Mouse (Mus musculus) lung, postnatal 0 days (tissue): Measurements from ENCODE around the gene Mcu. TPM values are rescaled to one million over a fixed set of nuclear protein-coding genes. Genes with fewer than 3 reads are reported as not detected.

ENCODE experiments used
- ATAC-seq: fragments of 200-750 bp; cut with Nextera tagmentation; 2 replicates; pipeline ENCODE4 v1.8.0; 2017; ENCODE audit warnings: moderate library complexity
- DNase-seq: peaks from one replicate; pipeline ENCODE4 v3.0.0-alpha.2; 2016; ENCODE audit warnings: low spot score
- H3K27ac ChIP-seq: fragments of 300-500 bp; sonication (generic); 2 replicates; pipeline ENCODE4 v1.5.1; 2014; ENCODE audit warnings: antibody characterized with exemption, mild to moderate bottlenecking, low read length, mixed read lengths
- H3K27me3 ChIP-seq: fragments of 300-500 bp; sonication (generic); replicated peaks from 2 replicates; pipeline ENCODE4 v1.6.1; 2014; ENCODE audit warnings: low read length, mixed read lengths; ENCODE audit not compliant: insufficient read depth
- H3K36me3 ChIP-seq: fragments of 300-500 bp; sonication (generic); 2 replicates; pipeline ENCODE4 v1.6.1; 2014; ENCODE audit warnings: low read length, mixed read lengths; ENCODE audit not compliant: insufficient read depth
- H3K4me1 ChIP-seq: fragments of 300-500 bp; sonication (generic); 2 replicates; pipeline ENCODE4 v1.6.1; 2014; ENCODE audit warnings: antibody characterized with exemption, low read depth, low read length, mixed read lengths; ENCODE audit not compliant: insufficient read depth
- H3K4me2 ChIP-seq: fragments of 300-500 bp; sonication (generic); replicated peaks from 2 replicates; pipeline ENCODE4 v1.6.1; 2014; ENCODE audit warnings: low read depth, mild to moderate bottlenecking, low read length, moderate library complexity, mixed read lengths
- H3K4me3 ChIP-seq: fragments of 300-500 bp; sonication (generic); 2 replicates; pipeline ENCODE4 v1.5.1; 2014; ENCODE audit warnings: low read depth, low read length
- H3K9ac ChIP-seq: fragments of 300-500 bp; sonication (generic); replicated peaks from 2 replicates; pipeline ENCODE4 v1.6.1; 2014; ENCODE audit warnings: low read depth, mild to moderate bottlenecking
- H3K9me3 ChIP-seq: fragments of 300-500 bp; sonication (generic); 2 replicates; pipeline ENCODE4 v1.6.1; 2016; ENCODE audit warnings: low read length, mixed read lengths
- CTCF ChIP-seq: IDR thresholded peaks from 2 replicates; pipeline ENCODE4 v1.5.1; 2016; ENCODE audit warnings: antibody characterized with exemption, mild to moderate bottlenecking
- EP300 ChIP-seq: IDR thresholded peaks from 2 replicates; pipeline ENCODE4 v1.6.1; 2016; ENCODE audit warnings: antibody characterized with exemption, mild to moderate bottlenecking, control low read depth
- WGBS: fragments of 180-500 bp; shearing (Covaris S2); extraction: QIAGEN DNeasy Blood & Tissue Kit; methylation state at CpG from one replicate; pipeline ENCODE4 v1.1.7; 2014; 5-methylcytosine and 5-hydroxymethylcytosine counted together
- polyA plus RNA-seq: library from polyadenylated mRNA; unstranded; fragments of >200 nt; fragmentation: Nextera tagmentation; extraction: Ambion mirVana; gene quantifications from 2 replicates; pipeline ENCODE4 v1.2.1, GENCODE M21; 2015

The Mcu gene
- polyA plus RNA-seq, 1 experiment from 2014 or later, result 34.5 TPM

- ATAC-seq (no peak), DNase-seq (no peak)
- H3K27me3 ChIP-seq, result no peaks in the 10 kb centered on the region
- no peak overlapping the region for H3K4me3 ChIP-seq
- H3K4me2 ChIP-seq, result no peak overlapping the region
- no peak overlapping the region for H3K9ac ChIP-seq
- WGBS, result 65% methylated on average over 14 of the region's 14 CpGs
- H3K9me3 ChIP-seq, result no peaks in the 10 kb centered on the region
- TF ChIP-seq EP300, result no peak
- no peak for TF ChIP-seq CTCF
- no peaks in the 10 kb centered on the region for H3K36me3 ChIP-seq
- no peak overlapping the region for H3K27ac ChIP-seq
- no peaks in the 10 kb centered on the region for H3K4me1 ChIP-seq
Observed at GRCm38 (mm10) chr10:59602891-59603290, 13.6 kb downstream of the Mcu start.

- Histone ChIP-seq H3K9me3 (no peaks in the 10 kb centered on the region), H3K27me3 (no peaks in the 10 kb centered on the region), H3K4me2 (no peak overlapping the region), H3K9ac (no peak overlapping the region), H3K27ac (no peak overlapping the region), H3K4me3 (no peak overlapping the region), H3K36me3 (no peaks in the 10 kb centered on the region), H3K4me1 (no peaks in the 10 kb centered on the region)
- ATAC-seq (no peak), DNase-seq (no peak)
- TF ChIP-seq EP300 (no peak), CTCF (no peak)
- 73% methylated on average over 8 of the region's 8 CpGs for WGBS
Observed at GRCm38 (mm10) chr10:59602043-59602442, 14.4 kb downstream of the Mcu start.

DNA sequence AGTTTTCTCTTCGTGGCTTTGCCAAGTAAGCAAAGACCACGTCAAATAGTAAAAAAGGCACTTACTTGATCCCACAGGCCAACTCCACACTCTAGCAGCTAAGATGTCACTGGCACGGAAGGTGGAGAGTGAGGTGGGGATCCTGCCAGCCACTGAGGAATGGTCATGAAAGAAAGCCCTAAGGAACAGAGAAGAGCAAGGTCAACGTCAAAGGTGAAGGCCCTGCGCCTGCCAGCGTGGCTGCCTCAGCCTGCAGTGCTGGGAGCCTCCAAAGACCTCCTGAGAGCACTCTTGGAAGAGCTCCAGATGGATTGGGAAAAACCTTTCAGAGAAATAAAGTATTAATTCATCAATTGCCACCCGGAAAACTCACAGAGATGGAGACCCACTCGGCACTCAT lies 16.0 kb downstream of the Mcu start:
- H3K27me3 ChIP-seq, result no peaks in the 10 kb centered on the region
- 57% methylated on average over 8 of the region's 8 CpGs for WGBS
- DNase-seq, result no peak
- no peak overlapping the region for H3K4me3 ChIP-seq
- ATAC-seq, result no peak
- no peak overlapping the region for H3K9ac ChIP-seq
- H3K9me3 ChIP-seq, result no peaks in the 10 kb centered on the region
- H3K4me1 ChIP-seq, result no peaks in the 10 kb centered on the region
- TF ChIP-seq CTCF (no peak), EP300 (no peak)
- no peak overlapping the region for H3K27ac ChIP-seq
- no peaks in the 10 kb centered on the region for H3K36me3 ChIP-seq
- H3K4me2 ChIP-seq, result no peak overlapping the region

DNA sequence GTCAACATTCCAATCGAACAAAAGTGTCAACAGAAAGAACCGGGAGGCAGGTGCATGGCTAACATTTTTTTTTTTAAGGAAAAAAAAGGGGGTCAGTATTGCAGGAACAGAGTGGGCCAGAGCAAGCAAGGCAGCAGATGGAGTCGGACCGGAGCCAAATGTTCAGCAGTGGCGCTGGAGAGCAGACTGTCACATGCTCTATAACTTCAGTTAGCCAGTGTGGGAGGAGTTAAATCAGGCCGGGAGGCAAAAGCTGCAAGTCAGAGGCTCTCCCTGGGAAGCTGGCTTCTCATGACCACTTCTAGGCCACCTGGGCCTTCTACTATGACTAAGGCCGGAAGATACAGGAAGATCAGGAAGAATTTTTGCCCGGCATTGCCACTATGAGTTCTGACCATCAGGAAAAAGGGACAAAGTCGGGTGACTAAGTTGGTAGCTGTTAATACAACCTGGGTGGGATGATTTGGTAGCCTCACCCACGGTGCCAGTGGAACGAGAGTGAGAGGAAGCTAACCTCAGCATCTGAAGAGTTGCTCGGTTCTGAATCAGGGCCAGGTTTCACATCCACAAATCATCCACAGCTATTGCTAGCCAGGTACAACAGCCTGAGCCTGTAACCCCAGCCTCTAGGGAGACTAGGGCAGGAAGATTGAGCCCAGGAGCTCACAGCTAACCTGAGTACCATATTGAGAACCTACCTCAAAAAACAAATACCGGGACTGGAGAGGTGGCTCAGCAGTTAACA lies 22.5 kb downstream of the Mcu start:
- Histone ChIP-seq H3K9me3 (no peaks in the 10 kb centered on the region), H3K27ac (no peak overlapping the region), H3K9ac (no peak overlapping the region), H3K4me1 (no peaks in the 10 kb centered on the region), H3K4me2 (no peak overlapping the region), H3K27me3 (no peaks in the 10 kb centered on the region), H3K4me3 (no peak overlapping the region), H3K36me3 (no peaks in the 10 kb centered on the region)
- whole genome bisulfite sequencing, result 67% methylated on average over 13 of the region's 13 CpGs
- DNase-seq (peak; percentile 40), ATAC-seq (no peak)
- TF ChIP-seq EP300 (no peak), CTCF (peak; percentile 5; the same call in 1 of the 2 replicates)

DNA sequence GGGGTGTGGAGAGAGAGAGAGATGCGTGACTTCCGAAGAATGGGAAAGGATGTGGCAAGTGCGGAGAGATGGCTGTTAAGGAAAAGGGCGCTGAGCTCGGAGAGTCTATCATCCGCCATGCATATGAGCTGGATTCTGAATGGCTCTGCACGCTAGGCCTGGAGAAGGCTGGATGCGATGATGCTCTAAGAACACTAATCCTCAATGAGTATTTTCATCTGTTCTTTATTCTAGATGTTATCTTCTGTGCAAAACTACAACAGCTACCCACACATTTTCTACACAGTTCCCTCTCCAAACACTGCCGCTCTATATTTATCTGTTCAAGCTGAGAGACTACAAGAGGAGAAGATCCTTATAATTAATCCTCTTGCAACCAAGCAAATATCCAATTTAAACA lies 25.9 kb downstream of the Mcu start:
- Histone ChIP-seq H3K4me3 (no peak overlapping the region), H3K27ac (no peak overlapping the region), H3K4me2 (no peak overlapping the region), H3K9ac (no peak overlapping the region), H3K36me3 (no peaks in the 10 kb centered on the region), H3K4me1 (no peaks in the 10 kb centered on the region), H3K9me3 (no peaks in the 10 kb centered on the region), H3K27me3 (no peaks in the 10 kb centered on the region)
- 92% methylated on average over 9 of the region's 9 CpGs for whole genome bisulfite sequencing
- TF ChIP-seq EP300 (no peak), CTCF (no peak)
- DNase-seq, result no peak
- no peak for ATAC-seq

DNA sequence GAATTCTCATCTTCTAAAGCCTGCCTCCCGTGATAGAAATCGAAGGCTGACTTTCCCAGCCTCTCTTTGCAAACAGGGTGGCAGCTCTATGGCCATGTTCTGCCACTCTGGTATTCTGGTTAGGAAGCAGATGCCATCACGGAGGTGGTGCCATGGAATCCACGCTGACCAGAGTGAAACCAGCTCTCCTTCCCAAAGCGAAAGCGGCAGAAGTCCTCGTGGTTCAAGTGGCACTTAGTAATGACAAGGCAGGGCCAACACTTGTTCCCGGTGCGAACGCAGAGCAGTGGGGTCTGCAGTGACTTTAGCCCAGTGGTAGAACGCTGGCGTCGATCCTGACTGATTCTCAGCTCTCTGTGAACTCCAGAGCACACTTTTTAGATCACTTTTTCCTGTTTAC lies 26.6 kb downstream of the Mcu start:
- no peaks in the 10 kb centered on the region for H3K27me3 ChIP-seq
- TF ChIP-seq EP300 (no peak), CTCF (no peak)
- H3K4me1 ChIP-seq, result no peaks in the 10 kb centered on the region
- ATAC-seq, result peak; percentile 83
- no peaks in the 10 kb centered on the region for H3K9me3 ChIP-seq
- no peaks in the 10 kb centered on the region for H3K36me3 ChIP-seq
- no peak overlapping the region for H3K27ac ChIP-seq
- H3K4me3 ChIP-seq, result no peak overlapping the region; the same call in 1 of the 2 replicates
- H3K9ac ChIP-seq, result no peak overlapping the region
- peak overlapping the region; percentile 38 for H3K4me2 ChIP-seq
- peak; percentile 74 for DNase-seq
- WGBS, result 48% methylated on average over 13 of the region's 13 CpGs
